Mouse (Mus musculus) midbrain, postnatal 0 days (tissue): ENCODE results near the gene Snai3. TPM values are rescaled to one million over a fixed set of nuclear protein-coding genes. Genes with fewer than 3 reads are reported as not detected.

Experiments
- ATAC-seq: fragments of 200-750 bp; cut with Nextera tagmentation; 2 replicates; pipeline ENCODE4 v1.8.0; 2017; ENCODE audit warnings: moderate number of reproducible peaks, mild to moderate bottlenecking, moderate TSS enrichment, moderate library complexity; ENCODE audit not compliant: low FRiP score
- DNase-seq: peaks from one replicate; pipeline ENCODE4 v3.0.0-alpha.2; 2015; ENCODE audit warnings: low spot score
- H3K27ac ChIP-seq: fragments of 300-500 bp; sonication (generic); 2 replicates; pipeline ENCODE4 v1.5.1; 2014; ENCODE audit warnings: low read depth, mild to moderate bottlenecking, low read length, mixed read lengths
- H3K27me3 ChIP-seq: fragments of 300-500 bp; sonication (generic); 2 replicates; pipeline ENCODE4 v1.6.1; 2014; ENCODE audit warnings: low read length, control low read depth, mixed read lengths; ENCODE audit not compliant: insufficient read depth
- H3K36me3 ChIP-seq: fragments of 300-500 bp; sonication (generic); 2 replicates; pipeline ENCODE4 v1.6.1; 2014; ENCODE audit warnings: low read length, control low read depth, mixed read lengths; ENCODE audit not compliant: insufficient read depth
- H3K4me1 ChIP-seq: fragments of 300-500 bp; sonication (generic); 2 replicates; pipeline ENCODE4 v1.6.1; 2014; ENCODE audit warnings: mild to moderate bottlenecking, control low read depth, antibody characterized with exemption, low read length, mixed read lengths; ENCODE audit not compliant: insufficient read depth
- H3K4me2 ChIP-seq: fragments of 300-500 bp; sonication (generic); 2 replicates; pipeline ENCODE4 v1.6.1; 2014; ENCODE audit warnings: low read depth, mild to moderate bottlenecking, low read length, mixed read lengths; ENCODE audit not compliant: poor library complexity, severe bottlenecking
- H3K4me3 ChIP-seq: fragments of 300-500 bp; sonication (generic); 2 replicates; pipeline ENCODE4 v1.5.1; 2014; ENCODE audit warnings: low read depth, mild to moderate bottlenecking, low read length, moderate library complexity
- H3K9ac ChIP-seq: fragments of 300-500 bp; sonication (generic); replicated peaks from 2 replicates; pipeline ENCODE4 v1.6.1; 2014; ENCODE audit warnings: mild to moderate bottlenecking, low read length, moderate library complexity, mixed read lengths; ENCODE audit not compliant: poor library complexity, severe bottlenecking
- H3K9me3 ChIP-seq: fragments of 300-500 bp; sonication (generic); 2 replicates; pipeline ENCODE4 v1.6.1; 2016; ENCODE audit warnings: low read length, control low read depth
- CTCF ChIP-seq: IDR thresholded peaks from 2 replicates; pipeline ENCODE4 v1.5.1; 2016; ENCODE audit warnings: antibody characterized with exemption, mild to moderate bottlenecking
- WGBS: fragments of 180-500 bp; shearing (Covaris S2); extraction: QIAGEN DNeasy Blood & Tissue Kit; methylation state at CpG from one replicate; pipeline ENCODE4 v1.1.7; 2014; 5-methylcytosine and 5-hydroxymethylcytosine counted together
- microRNA-seq: library from miRNA; unstranded; fragments of <30 nt; microRNA quantifications from one replicate; pipeline ENCODE4, GENCODE M21; 2016; ENCODE audit warnings: borderline number of aligned reads
- polyA plus RNA-seq: library from polyadenylated mRNA; unstranded; fragments of >200 nt; fragmentation: Nextera tagmentation; extraction: Ambion mirVana; gene quantifications from 2 replicates; pipeline ENCODE4 v1.2.1, GENCODE M21; 2015
- total RNA-seq: library from RNA; depleted of rRNA; stranded (reverse); fragments of >200 nt; gene quantifications from 2 replicates; pipeline ENCODE4 v1.2.3, GENCODE M21; 2014; rRNA removed

Gene Snai3
- total and polyA plus RNA-seq, 2 experiments from 2014 or later, result not detected

- no peak for ATAC-seq
These were observed 55.3 kb downstream of the Snai3 start for GRCm38 (mm10) chr8:122405146-122405805.

More at GRCm38 (mm10) chr8:122405146-122405805, 55.3 kb downstream of the Snai3 start:
- H3K27me3 ChIP-seq, result no peaks in the 10 kb centered on the region
- no peak for DNase-seq
- H3K9me3 ChIP-seq, result no peaks in the 10 kb centered on the region
- 97% methylated on average over 9 of the region's 9 CpGs for WGBS
- no peak overlapping the region for H3K9ac ChIP-seq
- no peak overlapping the region for H3K4me2 ChIP-seq
- no peak overlapping the region for H3K27ac ChIP-seq
- no peak for TF ChIP-seq CTCF
- peaks cover 84% of the 10 kb centered on the region for H3K36me3 ChIP-seq
- no peak overlapping the region for H3K4me3 ChIP-seq
- no peaks in the 10 kb centered on the region for H3K4me1 ChIP-seq

Small RNAs within 50 kb of the gene (microRNA-seq; reads per million reads assigned to microRNA genes)
- not detected for gene Gm24366

Other genes starting within 250 kb of the Snai3 start
- 19.6 and 28.6 TPM in 2 replicates for gene Zfpm1, start 178.6 kb downstream of the Snai3 start, total RNA-seq
- 1.2 TPM in 2 replicates for gene Zfpm1, start 178.6 kb downstream of the Snai3 start, polyA plus RNA-seq
- 0.93 and 3.5 TPM in 2 replicates for gene Trhr2, start 100.0 kb downstream of the Snai3 start, total RNA-seq
- 0.15 and 0.37 TPM in 2 replicates for gene Trhr2, start 100.0 kb downstream of the Snai3 start, polyA plus RNA-seq
- 29.4 and 41.3 TPM in 2 replicates for gene Zc3h18, start 84.1 kb downstream of the Snai3 start, total RNA-seq
- gene Zc3h18, start 84.1 kb downstream of the Snai3 start, polyA plus RNA-seq, result 23.4 and 25.0 TPM in 2 replicates
- gene Il17c, start 38.7 kb downstream of the Snai3 start, total RNA-seq, result not detected in 2 replicates
- 0.37 TPM in 1 of 2 replicates, not detected in the other for gene Il17c, start 38.7 kb downstream of the Snai3 start, polyA plus RNA-seq
- 23.1 and 27.7 TPM in 2 replicates for gene Cyba, start 27.8 kb downstream of the Snai3 start, total RNA-seq
- 35.6 and 40.4 TPM in 2 replicates for gene Cyba, start 27.8 kb downstream of the Snai3 start, polyA plus RNA-seq
- 57.1 and 94.5 TPM in 2 replicates for gene Mvd, start 17.3 kb downstream of the Snai3 start, total RNA-seq
- 62.1 and 66.8 TPM in 2 replicates for gene Mvd, start 17.3 kb downstream of the Snai3 start, polyA plus RNA-seq
- 26.4 and 40.8 TPM in 2 replicates for gene Rnf166, start 15.3 kb upstream of the Snai3 start, total RNA-seq
- 25.1 and 26.5 TPM in 2 replicates for gene Rnf166, start 15.3 kb upstream of the Snai3 start, polyA plus RNA-seq
- 37.7 and 52.6 TPM in 2 replicates for gene Ctu2, start 15.4 kb upstream of the Snai3 start, total RNA-seq
- gene Ctu2, start 15.4 kb upstream of the Snai3 start, polyA plus RNA-seq, result 95.0 and 99.5 TPM in 2 replicates
- 10.8 and 14.2 TPM in 2 replicates for gene Piezo1, start 90.6 kb upstream of the Snai3 start, total RNA-seq
- gene Piezo1, start 90.6 kb upstream of the Snai3 start, polyA plus RNA-seq, result 1.3 and 1.8 TPM in 2 replicates
- gene Cdt1, start 107.3 kb upstream of the Snai3 start, total RNA-seq, result 9.2 and 15.6 TPM in 2 replicates
- gene Cdt1, start 107.3 kb upstream of the Snai3 start, polyA plus RNA-seq, result 6.4 TPM in 2 replicates
- 83.9 and 97.2 TPM in 2 replicates for gene Aprt, start 116.2 kb upstream of the Snai3 start, total RNA-seq
- 157 and 170 TPM in 2 replicates for gene Aprt, start 116.2 kb upstream of the Snai3 start, polyA plus RNA-seq
- gene Galns, start 150.7 kb upstream of the Snai3 start, total RNA-seq, result 12.1 and 14.6 TPM in 2 replicates
- gene Galns, start 150.7 kb upstream of the Snai3 start, polyA plus RNA-seq, result 10.9 and 12.7 TPM in 2 replicates
- 14.1 and 23.2 TPM in 2 replicates for gene Trappc2l, start 150.9 kb upstream of the Snai3 start, total RNA-seq
- gene Trappc2l, start 150.9 kb upstream of the Snai3 start, polyA plus RNA-seq, result 135 and 138 TPM in 2 replicates
- gene Pabpn1l, start 162.0 kb upstream of the Snai3 start, total RNA-seq, result not detected in 2 replicates
- gene Pabpn1l, start 162.0 kb upstream of the Snai3 start, polyA plus RNA-seq, result not detected in 2 replicates
- 11.1 and 11.8 TPM in 2 replicates for gene Cbfa2t3, start 238.4 kb upstream of the Snai3 start, total RNA-seq
- gene Cbfa2t3, start 238.4 kb upstream of the Snai3 start, polyA plus RNA-seq, result 13.3 and 15.9 TPM in 2 replicates